Mouse (Mus musculus) forebrain, embryonic 16.5 days (tissue): ENCODE data around the gene Gnaq. TPM values are rescaled to one million over a fixed set of nuclear protein-coding genes. Genes with fewer than 3 reads are reported as not detected.
A peak's percentile ranks its signal among the peaks of the same experiment; 100 is the strongest.

Experiments used
- ATAC-seq: fragments of 200-750 bp; cut with Nextera tagmentation; 2 replicates; pipeline ENCODE4 v1.8.0; 2017; ENCODE audit warnings: mild to moderate bottlenecking, moderate library complexity
- H3K27ac ChIP-seq: fragments of 300-500 bp; sonication (generic); 2 replicates; pipeline ENCODE4 v1.5.1; 2014; ENCODE audit warnings: low read length, control low read depth
- H3K27me3 ChIP-seq: fragments of 300-500 bp; sonication (generic); replicated peaks from 2 replicates; pipeline ENCODE4 v1.6.1; 2014; ENCODE audit warnings: low read length; ENCODE audit not compliant: control insufficient read depth, insufficient read depth
- H3K36me3 ChIP-seq: fragments of 300-500 bp; sonication (generic); 2 replicates; pipeline ENCODE4 v1.6.1; 2014; ENCODE audit not compliant: control insufficient read depth, insufficient read depth
- H3K4me1 ChIP-seq: fragments of 300-500 bp; sonication (generic); replicated peaks from 2 replicates; pipeline ENCODE4 v1.6.1; 2014; ENCODE audit warnings: low read length; ENCODE audit not compliant: control insufficient read depth, insufficient read depth
- H3K4me2 ChIP-seq: fragments of 300-500 bp; sonication (generic); 2 replicates; pipeline ENCODE4 v1.6.1; 2014; ENCODE audit warnings: mild to moderate bottlenecking, low read length, control low read depth
- H3K4me3 ChIP-seq: fragments of 300-500 bp; sonication (generic); replicated peaks from 2 replicates; pipeline ENCODE4 v1.5.1; 2014; ENCODE audit warnings: mild to moderate bottlenecking, low read length, control low read depth
- H3K9ac ChIP-seq: fragments of 300-500 bp; sonication (generic); replicated peaks from 2 replicates; pipeline ENCODE4 v1.6.1; 2014; ENCODE audit warnings: low read depth, low read length, control low read depth
- H3K9me3 ChIP-seq: fragments of 300-500 bp; sonication (generic); 2 replicates; pipeline ENCODE4 v1.6.1; 2016; ENCODE audit warnings: low read length; ENCODE audit not compliant: control insufficient read depth
- WGBS: fragments of 180-500 bp; shearing (Covaris S2); extraction: QIAGEN DNeasy Blood & Tissue Kit; methylation state at CpG from one replicate; pipeline ENCODE4 v1.1.7; 2014; 5-methylcytosine and 5-hydroxymethylcytosine counted together
- polyA plus RNA-seq: library from polyadenylated mRNA; unstranded; fragments of >200 nt; fragmentation: Nextera tagmentation; extraction: Ambion mirVana; gene quantifications from 2 replicates; pipeline ENCODE4 v1.2.1, GENCODE M21; 2015

The Gnaq gene
- polyA plus RNA-seq, 1 experiment from 2014 or later, result 122 TPM

- no peaks in the 10 kb centered on the region for H3K36me3 ChIP-seq
- no peak overlapping the region for H3K4me3 ChIP-seq
- WGBS, result 87% methylated on average over 8 of the region's 8 CpGs
- H3K9ac ChIP-seq, result no peak overlapping the region
- no peaks in the 10 kb centered on the region for H3K9me3 ChIP-seq
- H3K27me3 ChIP-seq, result no peaks in the 10 kb centered on the region
- H3K4me2 ChIP-seq, result no peak overlapping the region
- ATAC-seq, result no peak
- H3K4me1 ChIP-seq, result peaks cover 20% of the 10 kb centered on the region
- H3K27ac ChIP-seq, result no peak overlapping the region
Measured at GRCm38 (mm10) chr19:16235594-16235993, 103.0 kb downstream of the Gnaq start.

- Histone ChIP-seq H3K4me2 (no peak overlapping the region), H3K27ac (no peak overlapping the region), H3K36me3 (no peaks in the 10 kb centered on the region), H3K9me3 (no peaks in the 10 kb centered on the region), H3K4me3 (no peak overlapping the region), H3K9ac (no peak overlapping the region), H3K27me3 (no peaks in the 10 kb centered on the region), H3K4me1 (peaks cover 23% of the 10 kb centered on the region)
- 90% methylated on average over 1 of the region's 1 CpGs for WGBS
- no peak for ATAC-seq
Measured at GRCm38 (mm10) chr19:16237034-16237433, 104.4 kb downstream of the Gnaq start.

GRCm38 (mm10) chr19:16238072-16238471 lies 105.4 kb downstream of the Gnaq start:
- peaks cover 25% of the 10 kb centered on the region for H3K4me1 ChIP-seq
- H3K27me3 ChIP-seq, result no peaks in the 10 kb centered on the region
- 0 out of 2 replicates have a peak overlapping the region, but pooled peaks have one; percentile 27 for H3K27ac ChIP-seq
- no peak overlapping the region for H3K4me2 ChIP-seq
- no peak for ATAC-seq
- no peaks in the 10 kb centered on the region for H3K9me3 ChIP-seq
- H3K36me3 ChIP-seq, result no peaks in the 10 kb centered on the region
- no peak overlapping the region for H3K9ac ChIP-seq
- H3K4me3 ChIP-seq, result no peak overlapping the region
- 80% methylated on average over 4 of the region's 4 CpGs for WGBS

GRCm38 (mm10) chr19:16238512-16238911 lies 105.9 kb downstream of the Gnaq start:
- no peak overlapping the region for H3K27ac ChIP-seq

DNA sequence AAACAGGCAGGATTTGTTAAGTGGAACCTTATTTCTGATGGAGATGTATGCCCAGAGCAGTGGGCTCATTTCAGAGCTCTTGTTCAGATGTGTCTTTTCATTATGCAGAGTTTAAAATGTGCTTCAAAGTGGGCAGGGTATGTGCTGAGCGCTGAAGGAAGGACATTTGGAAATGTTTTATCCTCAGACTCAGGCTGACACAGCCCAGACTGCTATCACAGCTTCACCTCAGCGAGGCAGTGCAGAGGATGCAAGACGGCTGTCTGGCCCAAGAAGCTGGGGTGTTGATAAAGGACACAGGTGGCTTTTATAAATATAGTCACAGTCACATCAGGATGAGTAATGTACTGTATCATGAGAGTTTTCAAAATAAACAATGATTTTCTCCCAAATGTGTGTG lies 110.1 kb downstream of the Gnaq start:
- Histone ChIP-seq H3K27me3 (no peaks in the 10 kb centered on the region), H3K4me3 (no peak overlapping the region), H3K9ac (no peak overlapping the region), H3K36me3 (no peaks in the 10 kb centered on the region), H3K9me3 (no peaks in the 10 kb centered on the region), H3K27ac (no peak overlapping the region), H3K4me2 (no peak overlapping the region), H3K4me1 (peaks cover 28% of the 10 kb centered on the region)
- no peak for ATAC-seq
- WGBS, result 66% methylated on average over 3 of the region's 3 CpGs

More at GRCm38 (mm10) chr19:16238512-16238911, 105.9 kb downstream of the Gnaq start:
- 16% methylated on average over 2 of the region's 2 CpGs for WGBS
- H3K9ac ChIP-seq, result no peak overlapping the region
- H3K27me3 ChIP-seq, result no peaks in the 10 kb centered on the region
- peaks cover 27% of the 10 kb centered on the region for H3K4me1 ChIP-seq
- ATAC-seq, result 0 out of 2 replicates have a peak, but pooled peaks have one; percentile 16
- H3K9me3 ChIP-seq, result no peaks in the 10 kb centered on the region
- no peak overlapping the region for H3K4me3 ChIP-seq
- H3K36me3 ChIP-seq, result no peaks in the 10 kb centered on the region
- H3K4me2 ChIP-seq, result no peak overlapping the region

DNA sequence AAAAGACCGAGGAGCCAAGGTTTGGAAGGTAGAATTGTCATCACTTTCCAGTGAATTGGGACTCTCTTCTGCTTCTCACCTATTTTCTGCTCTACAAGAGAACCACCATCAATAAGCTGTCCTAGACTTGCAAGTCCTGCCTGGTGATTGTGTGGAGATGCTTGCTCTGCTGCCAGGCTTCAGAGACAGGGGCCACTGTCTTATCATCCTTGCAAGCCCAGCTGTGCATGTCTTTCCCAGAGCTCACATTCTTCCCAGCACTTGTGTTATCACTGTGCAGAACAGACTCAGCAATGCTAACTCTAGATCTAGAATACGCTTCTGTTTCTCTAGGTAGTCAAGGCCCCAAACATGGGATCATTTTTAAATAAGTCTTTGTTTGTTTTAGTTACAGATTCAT lies 116.4 kb downstream of the Gnaq start:
- no peaks in the 10 kb centered on the region for H3K27me3 ChIP-seq
- no peaks in the 10 kb centered on the region for H3K9me3 ChIP-seq
- no peaks in the 10 kb centered on the region for H3K36me3 ChIP-seq
- no peak overlapping the region for H3K9ac ChIP-seq
- no peak overlapping the region for H3K4me2 ChIP-seq
- H3K4me1 ChIP-seq, result peaks cover 12% of the 10 kb centered on the region
- no peak overlapping the region for H3K4me3 ChIP-seq
- no peak overlapping the region for H3K27ac ChIP-seq
- 96% methylated on average over 2 of the region's 2 CpGs for WGBS
- no peak for ATAC-seq

DNA sequence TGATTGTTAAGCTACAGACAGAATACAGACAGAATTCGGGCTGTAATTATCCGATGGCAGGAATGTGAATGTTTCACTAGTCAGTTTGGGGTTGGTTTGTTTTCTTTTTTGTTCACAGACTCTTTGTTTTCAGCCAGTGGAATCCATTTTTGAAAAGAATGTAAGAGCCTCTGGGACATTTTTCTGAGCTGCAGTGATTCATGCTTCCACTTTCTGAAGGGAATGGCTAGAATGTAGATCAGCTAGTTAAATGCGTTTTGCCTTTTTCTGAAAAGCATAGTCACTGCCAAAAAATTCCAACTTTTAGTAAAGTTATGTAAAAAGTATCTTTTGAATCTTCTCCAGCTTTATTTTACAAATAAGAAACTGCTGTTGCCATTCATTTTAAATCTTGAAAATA lies 118.3 kb downstream of the Gnaq start:
- no peak overlapping the region for H3K9ac ChIP-seq
- WGBS, result 11% methylated on average over 3 of the region's 3 CpGs
- no peak overlapping the region for H3K27ac ChIP-seq
- no peak overlapping the region for H3K4me2 ChIP-seq
- H3K36me3 ChIP-seq, result no peaks in the 10 kb centered on the region
- no peaks in the 10 kb centered on the region for H3K27me3 ChIP-seq
- H3K9me3 ChIP-seq, result no peaks in the 10 kb centered on the region
- no peak for ATAC-seq
- no peak overlapping the region for H3K4me3 ChIP-seq
- peaks cover 12% of the 10 kb centered on the region for H3K4me1 ChIP-seq

GRCm38 (mm10) chr19:16251819-16252218 lies 119.2 kb downstream of the Gnaq start:
- H3K36me3 ChIP-seq, result no peaks in the 10 kb centered on the region
- ATAC-seq, result no peak
- 55% methylated on average over 5 of the region's 5 CpGs for WGBS

DNA sequence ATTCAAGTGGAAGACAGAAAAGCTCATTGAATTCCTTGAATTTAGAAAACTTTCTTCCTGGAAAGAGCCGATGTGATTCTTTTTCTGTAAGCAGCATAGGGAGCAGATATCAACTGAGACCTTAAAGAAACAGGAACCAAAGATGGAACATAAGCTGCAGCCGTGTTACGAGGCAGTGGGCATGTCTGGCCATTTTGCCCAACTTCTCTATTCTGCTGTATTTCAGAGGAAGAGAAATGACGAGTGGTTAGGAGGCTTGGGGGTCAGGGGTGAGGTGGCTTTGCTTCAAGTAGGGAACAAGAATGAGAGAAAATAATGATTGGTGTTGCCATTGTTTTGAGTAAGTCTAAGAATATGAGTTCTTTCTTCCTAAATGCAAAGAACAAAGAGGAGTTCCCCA lies 120.1 kb downstream of the Gnaq start:
- Histone ChIP-seq H3K4me2 (no peak overlapping the region), H3K4me3 (no peak overlapping the region), H3K27me3 (no peaks in the 10 kb centered on the region), H3K36me3 (no peaks in the 10 kb centered on the region), H3K4me1 (peaks cover 10% of the 10 kb centered on the region), H3K27ac (no peak overlapping the region), H3K9me3 (no peaks in the 10 kb centered on the region), H3K9ac (no peak overlapping the region)
- ATAC-seq, result no peak
- 73% methylated on average over 4 of the region's 4 CpGs for WGBS

More at GRCm38 (mm10) chr19:16251819-16252218, 119.2 kb downstream of the Gnaq start:
- Histone ChIP-seq H3K4me1 (peaks cover 12% of the 10 kb centered on the region), H3K4me2 (no peak overlapping the region), H3K9me3 (no peaks in the 10 kb centered on the region), H3K27ac (no peak overlapping the region), H3K4me3 (no peak overlapping the region), H3K9ac (no peak overlapping the region), H3K27me3 (no peaks in the 10 kb centered on the region)

DNA sequence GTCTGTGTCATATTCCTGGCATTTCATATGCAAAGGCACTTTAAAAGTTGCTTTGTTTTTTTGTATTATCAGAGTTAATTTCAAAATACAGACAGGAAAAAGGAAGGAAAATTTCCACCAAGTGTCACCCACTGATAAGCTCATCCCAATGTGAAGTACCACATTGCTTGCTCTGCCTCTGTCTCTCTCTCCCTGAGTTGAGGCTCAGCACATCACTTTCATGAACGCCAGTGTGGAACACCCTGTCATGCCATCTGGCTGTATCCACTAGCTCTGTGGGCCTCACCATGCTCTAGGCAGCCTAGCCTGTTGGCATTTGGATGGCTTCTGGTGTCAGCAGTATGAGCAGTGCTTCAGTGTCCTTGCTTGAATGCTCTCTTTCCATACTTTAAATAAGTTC lies 122.2 kb downstream of the Gnaq start:
- H3K4me3 ChIP-seq, result no peak overlapping the region
- H3K4me1 ChIP-seq, result peaks cover 9% of the 10 kb centered on the region
- H3K9me3 ChIP-seq, result no peaks in the 10 kb centered on the region
- WGBS, result 71% methylated on average over 1 of the region's 1 CpGs
- H3K9ac ChIP-seq, result no peak overlapping the region
- H3K27ac ChIP-seq, result no peak overlapping the region
- ATAC-seq, result no peak
- H3K4me2 ChIP-seq, result no peak overlapping the region
- no peaks in the 10 kb centered on the region for H3K27me3 ChIP-seq
- H3K36me3 ChIP-seq, result no peaks in the 10 kb centered on the region
